ENCODE assay signal across 11 mouse cellular contexts in the genomic region with DNA sequence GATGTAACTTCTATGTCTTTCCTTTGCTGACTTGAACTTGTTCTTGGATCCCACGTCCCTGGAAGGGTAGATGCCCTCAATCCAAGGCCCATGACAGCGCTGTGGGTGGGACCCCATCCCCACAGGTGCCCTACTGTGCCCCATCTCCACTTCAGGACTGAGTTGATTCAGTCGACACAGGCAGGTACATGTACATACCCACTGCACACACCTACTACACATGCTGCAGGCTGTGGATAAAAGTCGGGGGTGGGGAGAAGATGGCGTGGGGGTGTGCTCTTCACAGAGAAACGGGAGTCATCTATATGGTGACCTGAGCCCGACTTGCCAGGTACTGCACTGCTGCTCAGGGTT. TPM values are rescaled to one million over a fixed set of nuclear protein-coding genes. Genes with fewer than 3 reads are reported as not detected.
A peak's percentile ranks its signal among the peaks of the same experiment; 100 is the strongest.
DNase-seq lines count a peak whose midpoint lies in the region; ATAC-seq and TF ChIP-seq lines count a peak whose summit lies in the region.
"Had no signal": no experiment of that assay in that cellular context is flagged by ENCODE, and none has a peak within 500 bp of the region (broad histone marks: within the 10 kb centered on the region; RNA-seq: fewer than 3 reads in every experiment).

No protein-coding gene starts in this region.

- H3K36me3 ChIP-seq in heart, embryonic 12.5 days = no peaks in the 10 kb centered on the region
- no peaks in the 10 kb centered on the region for H3K36me3 ChIP-seq in heart, adult 2 months (ENCODE audit: control insufficient read depth, insufficient read depth, low read length)
- H3K36me3 ChIP-seq in lung, embryonic 15.5 days = no peaks in the 10 kb centered on the region
- H3K36me3 ChIP-seq in forebrain, embryonic 13.5 days (ENCODE audit: poor library complexity, severe bottlenecking) = no peaks in the 10 kb centered on the region
- no peaks in the 10 kb centered on the region for H3K36me3 ChIP-seq in neural tube, embryonic 13.5 days
- H3K36me3 ChIP-seq: liver, embryonic 13.5 days had no signal

- no peak for DNase-seq in heart, adult 2 months
- no peak for DNase-seq in lung, postnatal 25 days (ENCODE audit: low spot score)
- DNase-seq in spleen, postnatal 36 days (ENCODE audit: low spot score in 2 of 2) = no peak
- DNase-seq: kidney, postnatal 14 days; liver, embryonic 13.5 days; thymus, postnatal 14 days had no signal

- WGBS in heart, embryonic 12.5 days = 60% methylated on average over 7 of the region's 7 CpGs
- WGBS in heart, adult 2 months = 80% methylated on average over 7 of the region's 7 CpGs
- WGBS in lung, embryonic 15.5 days = 57% methylated on average over 7 of the region's 7 CpGs
- WGBS in forebrain, embryonic 13.5 days = 73% methylated on average over 7 of the region's 7 CpGs
- WGBS in neural tube, embryonic 13.5 days = 66% methylated on average over 7 of the region's 7 CpGs

- H3K4me1 ChIP-seq in heart, embryonic 12.5 days (replicated peaks) = peaks cover 22% of the 10 kb centered on the region
- peaks cover 4% of the 10 kb centered on the region for H3K4me1 ChIP-seq in heart, adult 2 months (ENCODE audit: control insufficient read depth, insufficient read depth, low read length)
- peaks cover 16% of the 10 kb centered on the region for H3K4me1 ChIP-seq in lung, embryonic 15.5 days
- H3K4me1 ChIP-seq in forebrain, embryonic 13.5 days = peaks cover 25% of the 10 kb centered on the region
- peaks cover 27% of the 10 kb centered on the region for H3K4me1 ChIP-seq in neural tube, embryonic 13.5 days (replicated peaks)

- peak overlapping the region; percentile 65 for H3K27ac ChIP-seq in heart, embryonic 12.5 days (ENCODE audit: poor library complexity, severe bottlenecking)
- no peak overlapping the region for H3K27ac ChIP-seq in heart, adult 2 months
- 0 out of 2 replicates have a peak overlapping the region, but pooled peaks have one; percentile 11 for H3K27ac ChIP-seq in lung, embryonic 15.5 days
- H3K27ac ChIP-seq in forebrain, embryonic 13.5 days = no peak overlapping the region
- H3K27ac ChIP-seq in neural tube, embryonic 13.5 days (replicated peaks) = no peak overlapping the region
- H3K27ac ChIP-seq: liver, embryonic 13.5 days had no signal

- H3K4me3 ChIP-seq in heart, embryonic 12.5 days = no peak overlapping the region
- H3K4me3 ChIP-seq in heart, adult 2 months = no peak overlapping the region
- H3K4me3 ChIP-seq in lung, embryonic 15.5 days = no peak overlapping the region
- H3K4me3 ChIP-seq in forebrain, embryonic 13.5 days = no peak overlapping the region
- H3K4me3 ChIP-seq in neural tube, embryonic 13.5 days = no peak overlapping the region
- H3K4me3 ChIP-seq: liver, embryonic 13.5 days had no signal

- H3K9me3 ChIP-seq in heart, embryonic 12.5 days (replicated peaks) = no peaks in the 10 kb centered on the region
- no peaks in the 10 kb centered on the region for H3K9me3 ChIP-seq in lung, embryonic 15.5 days
- no peaks in the 10 kb centered on the region for H3K9me3 ChIP-seq in forebrain, embryonic 13.5 days (replicated peaks)
- no peaks in the 10 kb centered on the region for H3K9me3 ChIP-seq in neural tube, embryonic 13.5 days
- H3K9me3 ChIP-seq: liver, embryonic 13.5 days had no signal

- no peak for TF ChIP-seq EP300 in heart, adult 2 months (IDR thresholded peaks at IDR 0.05; ENCODE audit: insufficient read depth, low read depth, low read length)

- H3K27me3 ChIP-seq in heart, embryonic 12.5 days (replicated peaks) = no peaks in the 10 kb centered on the region
- H3K27me3 ChIP-seq in heart, adult 2 months (ENCODE audit: control insufficient read depth, insufficient read depth, low read length) = no peaks in the 10 kb centered on the region
- no peaks in the 10 kb centered on the region for H3K27me3 ChIP-seq in lung, embryonic 15.5 days
- peaks cover 2% of the 10 kb centered on the region; the same call in 1 of the 2 replicates for H3K27me3 ChIP-seq in forebrain, embryonic 13.5 days
- H3K27me3 ChIP-seq in neural tube, embryonic 13.5 days = no peaks in the 10 kb centered on the region
- H3K27me3 ChIP-seq: liver, embryonic 13.5 days had no signal

- no peak for ATAC-seq in heart, embryonic 12.5 days (ENCODE audit: insufficient number of reproducible peaks, low FRiP score)
- no peak for ATAC-seq in lung, embryonic 15.5 days (ENCODE audit: borderline replicate concordance, extremely low read depth, low FRiP score, low TSS enrichment)
- peak; percentile 38; the same call in 1 of the 2 replicates for ATAC-seq in forebrain, embryonic 13.5 days
- ATAC-seq in neural tube, embryonic 13.5 days (ENCODE audit: low read depth) = peak; percentile 46

- intact Hi-C loops in heart, adult 2 months (cut with DNase I) = no loop called here

- no peak for TF ChIP-seq CTCF in heart, adult 2 months (IDR thresholded peaks at IDR 0.05)

- no peak for TF ChIP-seq POLR2A in heart, adult 2 months (IDR thresholded peaks at IDR 0.05; ENCODE audit: insufficient read depth, low read depth, low read length)

- no peaks in the 10 kb centered on the region for H3K79me2 ChIP-seq in heart, adult 2 months (replicated peaks; ENCODE audit: control insufficient read depth, insufficient read depth, low read length)

- H3K4me2 ChIP-seq in heart, embryonic 12.5 days = no peak overlapping the region
- no peak overlapping the region for H3K4me2 ChIP-seq in lung, embryonic 15.5 days
- 0 out of 2 replicates have a peak overlapping the region, but pooled peaks have one; percentile 52 for H3K4me2 ChIP-seq in forebrain, embryonic 13.5 days
- H3K4me2 ChIP-seq in neural tube, embryonic 13.5 days = no peak overlapping the region

- no peak overlapping the region for H3K9ac ChIP-seq in heart, embryonic 12.5 days
- H3K9ac ChIP-seq in heart, adult 2 months (ENCODE audit: low read depth, low read length) = no peak overlapping the region
- no peak overlapping the region for H3K9ac ChIP-seq in lung, embryonic 15.5 days
- no peak overlapping the region for H3K9ac ChIP-seq in forebrain, embryonic 13.5 days
- H3K9ac ChIP-seq in neural tube, embryonic 13.5 days = no peak overlapping the region
- H3K9ac ChIP-seq: liver, embryonic 13.5 days had no signal

RNA-seq across cellular contexts. Expression of a gene that starts 16.4 kb away (rescaled TPM):
- polyA plus RNA-seq in heart, embryonic 12.5 days (2016; fragmentation: Nextera tagmentation; extraction: Ambion mirVana) = 0.44 TPM in 1 of 2 replicates, not detected in the other
- not detected for total RNA-seq in heart, adult 2 months (2021)
- 0.31 TPM in 1 of 2 replicates, not detected in the other for polyA plus RNA-seq in heart, adult 2 months (2012; rRNA removed)
- not detected in 2 replicates for polyA plus RNA-seq in lung, embryonic 15.5 days (2015; fragmentation: Nextera tagmentation; extraction: Ambion mirVana)
- not detected in 2 replicates for polyA plus RNA-seq in forebrain, embryonic 13.5 days (2015; fragmentation: Nextera tagmentation; extraction: Ambion mirVana)
- not detected in 2 replicates for polyA plus RNA-seq in neural tube, embryonic 13.5 days (2015; fragmentation: Nextera tagmentation; extraction: Ambion mirVana)
- total RNA-seq: adrenal gland, postnatal 10 days had no signal
- polyA plus RNA-seq: liver, embryonic 13.5 days had no signal

RNA-seq across cellular contexts. Expression of a gene that starts 35.3 kb away (rescaled TPM):
- polyA plus RNA-seq in heart, embryonic 12.5 days (2016; fragmentation: Nextera tagmentation; extraction: Ambion mirVana) = 229 and 244 TPM in 2 replicates
- 10 to 100 TPM; 71.9 to 72.5 TPM for total RNA-seq in heart, adult 2 months (2021)
- 32.6 and 52.6 TPM in 2 replicates for polyA plus RNA-seq in heart, adult 2 months (2012; rRNA removed)
- polyA plus RNA-seq in lung, embryonic 15.5 days (2015; fragmentation: Nextera tagmentation; extraction: Ambion mirVana) = 332 and 360 TPM in 2 replicates
- polyA plus RNA-seq in forebrain, embryonic 13.5 days (2015; fragmentation: Nextera tagmentation; extraction: Ambion mirVana) = 349 and 357 TPM in 2 replicates
- polyA plus RNA-seq in neural tube, embryonic 13.5 days (2015; fragmentation: Nextera tagmentation; extraction: Ambion mirVana) = 239 and 248 TPM in 2 replicates

RNA-seq across cellular contexts. Expression of a gene that starts 57.0 kb away (rescaled TPM):
- 0.48 and 0.70 TPM in 2 replicates for polyA plus RNA-seq in heart, embryonic 12.5 days (2016; fragmentation: Nextera tagmentation; extraction: Ambion mirVana)
- total RNA-seq in heart, adult 2 months (2021) = 1 to 10 TPM; 2.4 to 7.0 TPM
- 0.94 and 1.3 TPM in 2 replicates for polyA plus RNA-seq in heart, adult 2 months (2012; rRNA removed)
- 3.2 and 3.6 TPM in 2 replicates for polyA plus RNA-seq in lung, embryonic 15.5 days (2015; fragmentation: Nextera tagmentation; extraction: Ambion mirVana)
- polyA plus RNA-seq in forebrain, embryonic 13.5 days (2015; fragmentation: Nextera tagmentation; extraction: Ambion mirVana) = 4.4 and 5.3 TPM in 2 replicates
- polyA plus RNA-seq in neural tube, embryonic 13.5 days (2015; fragmentation: Nextera tagmentation; extraction: Ambion mirVana) = 6.9 and 8.3 TPM in 2 replicates

Comparison
In these comparisons a context has a peak if more than half of its experiments do, and no peak if none do; other contexts are left out.
1. H3K27ac ChIP-seq: peak in heart, embryonic 12.5 days (single experiment) and lung, embryonic 15.5 days (single experiment); none in heart, adult 2 months (single experiment), forebrain, embryonic 13.5 days (single experiment) and neural tube, embryonic 13.5 days (single experiment).
2. ATAC-seq: peak in forebrain, embryonic 13.5 days (single experiment) and neural tube, embryonic 13.5 days (single experiment); none in heart, embryonic 12.5 days (single experiment) and lung, embryonic 15.5 days (single experiment).